Mouse (Mus musculus) liver, embryonic 12.5 days (tissue): ENCODE measurements around the gene Cmtm2b. TPM values are rescaled to one million over a fixed set of nuclear protein-coding genes. Genes with fewer than 3 reads are reported as not detected.
A peak's percentile ranks its signal among the peaks of the same experiment; 100 is the strongest.
"Not testable (repeated sequence)": the region's sequence is repeated elsewhere in the genome, so short reads cannot be mapped to it uniquely, and the experiment has no call there.

ENCODE experiments used
- ATAC-seq: fragments of 200-750 bp; cut with Nextera tagmentation; 2 replicates; pipeline ENCODE4 v1.8.0; 2017; ENCODE audit warnings: moderate number of reproducible peaks, mild to moderate bottlenecking, moderate library complexity
- H3K27ac ChIP-seq: fragments of 300-500 bp; sonication (generic); 2 replicates; pipeline ENCODE4 v1.5.1; 2016; ENCODE audit warnings: mild to moderate bottlenecking
- H3K27me3 ChIP-seq: fragments of 300-500 bp; sonication (generic); replicated peaks from 2 replicates; pipeline ENCODE4 v1.6.1; 2016; ENCODE audit warnings: mild to moderate bottlenecking, moderate library complexity
- H3K36me3 ChIP-seq: fragments of 300-500 bp; sonication (generic); 2 replicates; pipeline ENCODE4 v1.6.1; 2016; ENCODE audit warnings: mild to moderate bottlenecking, moderate library complexity
- H3K4me1 ChIP-seq: fragments of 300-500 bp; sonication (generic); 2 replicates; pipeline ENCODE4 v1.6.1; 2016
- H3K4me2 ChIP-seq: fragments of 300-500 bp; sonication (generic); 2 replicates; pipeline ENCODE4 v1.6.1; 2016; ENCODE audit warnings: mild to moderate bottlenecking, moderate library complexity
- H3K4me3 ChIP-seq: fragments of 300-500 bp; sonication (generic); 2 replicates; pipeline ENCODE4 v1.5.1; 2016; ENCODE audit warnings: mild to moderate bottlenecking, moderate library complexity
- H3K9ac ChIP-seq: fragments of 300-500 bp; sonication (generic); 2 replicates; pipeline ENCODE4 v1.6.1; 2016; ENCODE audit warnings: mild to moderate bottlenecking, moderate library complexity
- H3K9me3 ChIP-seq: fragments of 300-500 bp; sonication (generic); replicated peaks from 2 replicates; pipeline ENCODE4 v1.6.1; 2016; ENCODE audit warnings: mild to moderate bottlenecking, moderate library complexity
- WGBS: fragments of 180-500 bp; shearing (Covaris S2); methylation state at CpG from one replicate; pipeline ENCODE4 v1.1.7; 2016; ENCODE audit not compliant: insufficient replicate concordance; 5-methylcytosine and 5-hydroxymethylcytosine counted together
- polyA plus RNA-seq: library from polyadenylated mRNA; unstranded; fragments of >200 nt; fragmentation: Nextera tagmentation; extraction: Ambion mirVana; gene quantifications from 2 replicates; pipeline ENCODE4 v1.2.1, GENCODE M21; 2016

The Cmtm2b gene
- not detected in 2 replicates for polyA plus RNA-seq

- not testable (repeated sequence) for H3K4me2 ChIP-seq, H3K9ac ChIP-seq, H3K27ac ChIP-seq, ATAC-seq, H3K9me3 ChIP-seq, H3K4me1 ChIP-seq, H3K4me3 ChIP-seq, H3K36me3 ChIP-seq, H3K27me3 ChIP-seq
- WGBS = 68% methylated on average over 12 of the region's 12 CpGs
Measured at GRCm38 (mm10) chr8:104321930-104322329, at the start of gene Cmtm2b. Gene Cmtm2b, plus strand, starts transcription at chr8:104322230.

GRCm38 (mm10) chr8:104293081-104293480 is 28.9 kb upstream of the Cmtm2b start, which contains the start of gene Cmtm2a:
Gene Cmtm2a, minus strand, starts transcription at chr8:104293181.
- not testable (repeated sequence) for H3K4me2 ChIP-seq, H3K4me3 ChIP-seq, ATAC-seq, H3K27ac ChIP-seq, H3K9me3 ChIP-seq, H3K4me1 ChIP-seq, H3K36me3 ChIP-seq, H3K27me3 ChIP-seq, H3K9ac ChIP-seq
- WGBS = 65% methylated on average over 12 of the region's 12 CpGs

DNA sequence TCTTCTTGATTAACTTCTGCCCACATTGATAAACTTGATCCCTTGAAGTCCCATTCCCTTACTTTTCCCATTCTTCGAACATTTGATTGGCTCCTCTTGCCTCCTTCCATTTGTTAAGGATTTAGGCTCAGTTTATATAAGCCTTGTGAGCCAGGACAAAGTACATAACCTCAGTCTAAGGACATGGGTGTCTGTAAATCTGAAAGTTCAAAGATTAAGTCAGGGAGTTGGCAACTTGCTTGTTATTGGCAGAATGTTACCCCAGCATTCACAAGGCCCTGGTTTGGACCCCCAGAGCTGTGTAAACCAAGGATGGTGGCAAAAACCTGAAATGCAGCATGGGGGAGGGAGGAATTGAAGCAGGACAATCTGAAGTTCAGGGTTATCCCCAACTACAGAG is 27.6 kb upstream of the Cmtm2b start:
- H3K4me2 ChIP-seq = no peak overlapping the region
- peaks cover 3% of the 10 kb centered on the region; the same call in 1 of the 2 replicates for H3K4me1 ChIP-seq
- no peak overlapping the region for H3K9ac ChIP-seq
- 55% methylated on average over 1 of the region's 1 CpGs for WGBS
- no peak for ATAC-seq
- no peak overlapping the region for H3K27ac ChIP-seq
- H3K27me3 ChIP-seq = no peaks in the 10 kb centered on the region; the same call in 1 of the 2 replicates
- H3K9me3 ChIP-seq = no peaks in the 10 kb centered on the region
- H3K36me3 ChIP-seq = no peaks in the 10 kb centered on the region
- H3K4me3 ChIP-seq = no peak overlapping the region

GRCm38 (mm10) chr8:104301577-104301976 is 20.5 kb upstream of the Cmtm2b start:
- WGBS = 40% methylated on average over 3 of the region's 3 CpGs

DNA sequence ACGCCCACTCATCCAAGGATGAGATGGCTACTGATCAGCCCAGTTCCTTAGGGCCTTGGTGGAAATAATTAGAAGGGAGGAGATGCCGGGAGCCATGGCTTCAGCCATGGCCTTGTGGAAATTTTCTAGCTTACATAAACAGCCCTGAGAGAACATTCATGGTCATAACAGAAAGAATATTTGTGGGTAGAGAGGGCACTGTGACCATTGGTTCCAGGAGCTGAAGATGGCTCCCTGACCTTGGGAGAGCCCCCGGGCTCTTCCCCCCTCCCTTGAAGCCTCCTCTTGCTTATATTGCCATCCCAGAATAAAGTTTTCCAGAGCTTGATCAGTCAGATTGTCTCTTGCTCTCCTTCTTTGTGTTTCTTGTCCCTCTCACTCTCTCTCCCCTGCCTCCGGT is 19.5 kb upstream of the Cmtm2b start:
- not testable (repeated sequence) for H3K9ac ChIP-seq, H3K36me3 ChIP-seq, H3K27ac ChIP-seq, H3K4me3 ChIP-seq, H3K27me3 ChIP-seq, H3K4me2 ChIP-seq, H3K9me3 ChIP-seq, ATAC-seq, H3K4me1 ChIP-seq
- WGBS = 79% methylated on average over 4 of the region's 4 CpGs

More at GRCm38 (mm10) chr8:104301577-104301976, 20.5 kb upstream of the Cmtm2b start:
- not testable (repeated sequence) for H3K4me3 ChIP-seq, H3K27ac ChIP-seq, H3K9ac ChIP-seq, H3K4me2 ChIP-seq, H3K36me3 ChIP-seq, ATAC-seq, H3K27me3 ChIP-seq, H3K9me3 ChIP-seq, H3K4me1 ChIP-seq

GRCm38 (mm10) chr8:104304962-104305361 is 17.1 kb upstream of the Cmtm2b start:
- H3K36me3 ChIP-seq = no peaks in the 10 kb centered on the region
- no peak for ATAC-seq
- H3K9me3 ChIP-seq = no peaks in the 10 kb centered on the region
- H3K27ac ChIP-seq = no peak overlapping the region
- H3K9ac ChIP-seq = no peak overlapping the region
- no peak overlapping the region for H3K4me3 ChIP-seq
- 73% methylated on average over 11 of the region's 11 CpGs for WGBS
- no peaks in the 10 kb centered on the region for H3K27me3 ChIP-seq
- no peak overlapping the region for H3K4me2 ChIP-seq
- peaks cover 5% of the 10 kb centered on the region; the same call in 1 of the 2 replicates for H3K4me1 ChIP-seq

DNA sequence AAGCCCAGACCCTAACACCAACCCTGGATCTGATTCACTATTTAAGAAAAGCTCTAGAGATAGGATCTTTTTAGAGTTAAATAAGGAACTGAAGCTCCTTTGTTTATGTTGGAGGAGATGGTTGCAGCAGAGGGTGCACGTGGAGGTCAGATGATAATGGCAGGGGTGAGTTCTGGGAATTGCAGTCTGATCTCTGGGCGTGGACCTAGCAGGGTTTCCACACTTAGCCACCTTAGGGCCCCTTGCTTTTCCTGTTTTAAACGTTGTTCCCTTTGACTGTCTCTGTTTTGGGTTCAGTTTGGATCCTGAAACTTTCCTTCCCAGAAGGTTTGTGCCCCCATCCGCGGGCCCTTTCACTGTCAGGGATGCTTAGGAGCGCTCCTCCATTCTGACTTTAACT is 13.7 kb upstream of the Cmtm2b start:
- 40% methylated on average over 6 of the region's 6 CpGs for WGBS
- H3K4me3 ChIP-seq, H3K36me3 ChIP-seq, H3K27ac ChIP-seq, H3K9ac ChIP-seq, H3K4me2 ChIP-seq, H3K27me3 ChIP-seq, H3K9me3 ChIP-seq, H3K4me1 ChIP-seq: not testable (repeated sequence)
- ATAC-seq = peak; percentile 51; the same call in 1 of the 2 replicates

DNA sequence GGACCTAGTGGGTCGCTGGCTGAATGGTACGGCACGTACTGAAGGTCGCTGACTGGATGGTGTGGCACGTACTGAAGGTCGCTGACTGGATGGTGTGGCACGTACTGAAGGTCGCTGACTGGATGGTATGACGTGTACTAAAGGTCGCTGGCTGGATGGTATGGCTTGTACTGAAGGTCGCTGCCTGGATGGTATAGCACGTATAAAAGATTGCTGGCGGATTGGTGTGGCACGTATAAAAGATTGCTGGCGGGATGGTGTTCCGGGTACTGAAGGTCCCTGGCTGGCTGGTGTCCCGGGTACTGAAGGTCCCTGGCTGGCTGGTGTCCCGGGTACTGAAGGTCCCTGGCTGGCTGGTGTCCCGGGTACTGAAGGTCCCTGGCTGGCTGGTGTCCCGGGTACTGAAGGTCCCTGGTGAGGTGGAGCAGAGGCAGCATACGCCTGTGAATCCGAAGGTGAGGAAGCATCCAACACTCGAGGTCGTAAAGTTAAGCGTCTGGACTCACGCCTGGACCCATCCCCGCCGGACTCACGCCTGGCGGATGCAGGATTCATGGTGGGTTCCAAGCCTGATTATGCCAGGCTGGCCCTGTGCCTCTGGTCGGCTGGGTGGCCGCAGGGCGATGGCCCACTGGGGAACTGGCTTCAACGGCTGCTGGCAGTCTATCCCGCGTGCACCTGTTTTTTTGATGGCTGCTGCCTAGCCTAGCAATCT is 12.4 kb upstream of the Cmtm2b start, which contains the start of the genes Gm45711 and Cmtm1:
Gm45711 (minus strand) TSS at position 641 of the 715 bp plus-strand sequence.
Cmtm1 (minus strand) TSS at position 705 of the 715 bp plus-strand sequence.
- ATAC-seq, H3K4me1 ChIP-seq, H3K4me2 ChIP-seq, H3K9ac ChIP-seq, H3K27me3 ChIP-seq, H3K4me3 ChIP-seq, H3K27ac ChIP-seq, H3K9me3 ChIP-seq, H3K36me3 ChIP-seq: not testable (repeated sequence)
- WGBS = 71% methylated on average over 36 of the region's 36 CpGs

DNA sequence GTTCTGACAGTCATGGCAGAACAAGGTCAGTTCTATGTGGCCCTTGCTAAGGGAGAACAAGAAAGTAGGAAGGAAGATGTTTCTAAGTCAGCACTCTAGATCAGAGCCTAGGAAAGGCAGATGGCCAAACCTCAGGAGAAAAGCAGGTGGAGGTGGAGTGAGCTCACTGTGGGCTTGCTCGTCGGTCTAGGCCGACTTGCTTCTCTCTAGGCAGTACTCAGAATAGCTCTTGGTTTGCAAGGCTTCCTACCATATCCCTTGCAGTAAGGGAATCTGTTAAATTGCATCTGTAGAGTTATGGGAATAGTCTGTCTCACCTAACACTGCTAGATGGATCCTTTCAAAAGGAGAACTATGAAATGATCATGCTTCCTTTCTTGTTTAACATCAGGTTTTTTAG is 10.0 kb upstream of the Cmtm2b start:
- H3K27ac ChIP-seq, H3K4me3 ChIP-seq, H3K36me3 ChIP-seq, H3K4me2 ChIP-seq, ATAC-seq, H3K9ac ChIP-seq, H3K4me1 ChIP-seq, H3K27me3 ChIP-seq, H3K9me3 ChIP-seq: not testable (repeated sequence)
- 71% methylated on average over 3 of the region's 3 CpGs for WGBS

DNA sequence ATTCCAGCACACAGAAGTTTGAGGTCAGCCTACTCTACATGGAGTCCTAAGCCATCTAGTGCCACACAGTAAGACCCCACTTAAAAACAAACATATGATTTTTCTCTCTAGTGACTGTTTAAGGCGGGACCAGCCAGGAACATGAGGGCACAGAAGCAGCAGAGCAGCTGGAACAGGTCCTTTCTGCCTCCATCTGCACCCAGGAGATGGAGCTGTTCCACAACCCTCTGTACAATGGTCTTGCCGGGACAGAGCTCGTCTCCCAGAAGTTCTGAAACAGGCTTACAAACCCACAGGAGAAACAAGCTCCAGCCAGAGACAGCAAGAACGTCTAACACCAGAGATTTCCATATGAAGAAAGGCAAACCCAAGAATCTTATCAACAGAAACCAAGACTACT is 8.7 kb upstream of the Cmtm2b start:
- peaks cover 3% of the 10 kb centered on the region; the same call in 1 of the 2 replicates for H3K4me1 ChIP-seq
- 52% methylated on average over 4 of the region's 4 CpGs for WGBS

GRCm38 (mm10) chr8:104321267-104321666 is 763 bp upstream of the Cmtm2b start, which contains the start of gene Gm11020:
Gene Gm11020, plus strand, starts transcription at chr8:104321567.
- not testable (repeated sequence) for H3K27ac ChIP-seq, H3K9ac ChIP-seq, H3K4me2 ChIP-seq, H3K9me3 ChIP-seq, H3K4me3 ChIP-seq, H3K36me3 ChIP-seq, H3K4me1 ChIP-seq, H3K27me3 ChIP-seq, ATAC-seq
- 69% methylated on average over 11 of the region's 11 CpGs for WGBS

More for the DNA sequence above, 8.7 kb upstream of the Cmtm2b start:
- H3K36me3 ChIP-seq = no peaks in the 10 kb centered on the region
- H3K4me2 ChIP-seq = no peak overlapping the region
- H3K4me3 ChIP-seq = no peak overlapping the region
- 0 out of 2 replicates have a peak, but pooled peaks cover 3% of the 10 kb centered on the region for H3K27me3 ChIP-seq
- no peak overlapping the region for H3K9ac ChIP-seq
- H3K27ac ChIP-seq = no peak overlapping the region
- H3K9me3 ChIP-seq = no peaks in the 10 kb centered on the region
- ATAC-seq = no peak

- H3K4me1 ChIP-seq = peaks cover 16% of the 10 kb centered on the region
- peak; percentile 70 for ATAC-seq
- no peaks in the 10 kb centered on the region for H3K27me3 ChIP-seq
- peak overlapping the region; percentile 24; the same call in 1 of the 2 replicates for H3K4me2 ChIP-seq
- WGBS = 30% methylated on average over 5 of the region's 5 CpGs
- no peaks in the 10 kb centered on the region for H3K9me3 ChIP-seq
- no peak overlapping the region for H3K9ac ChIP-seq
- H3K36me3 ChIP-seq = no peaks in the 10 kb centered on the region
- peak overlapping the region; percentile 45; the same call in 1 of the 2 replicates for H3K27ac ChIP-seq
- no peak overlapping the region for H3K4me3 ChIP-seq
Measured at GRCm38 (mm10) chr8:104332665-104333631, 10.9 kb downstream of the Cmtm2b start.
